Mouse (Mus musculus): ENCODE measurements around the gene Ren1.

- TF ChIP-seq CTCF (IDR thresholded peaks at IDR 0.05; ENCODE audit: control insufficient read depth, insufficient read depth, low read length) (no peak), POLR2A (IDR thresholded peaks at IDR 0.05; ENCODE audit: borderline replicate concordance, control insufficient read depth, low read depth, low read length) (no peak)
These were observed 40.5 kb upstream of the Ren1 start, which contains the start of gene Golt1a for GRCm38 (mm10) chr1:133309652-133310267.

All from bone marrow, adult 2 months (tissue).